Mouse (Mus musculus) myocyte (in vitro differentiated cells): ENCODE data around the gene 1110032A03Rik.

ENCODE experiments used
- E2F4 ChIP-seq: IDR thresholded peaks from one replicate; pipeline ENCODE4 v1.6.1; 2011; ENCODE audit warnings: mild to moderate bottlenecking, control low read depth, moderate library complexity; ENCODE audit not compliant: insufficient read depth
- MAX ChIP-seq: IDR thresholded peaks from one replicate; pipeline ENCODE4 v1.6.1; 2011; ENCODE audit warnings: low read depth, mild to moderate bottlenecking, control low read depth
- MYOD1 ChIP-seq, 3 experiments: IDR thresholded peaks; one replicate each; pipeline ENCODE4 v1.6.1; 2011; ENCODE audit warnings: control low read depth in 2 of 3, low read depth in 2 of 3, mild to moderate bottlenecking in 2 of 3, moderate library complexity in 1 of 3; ENCODE audit not compliant: insufficient read length in 2 of 3, control insufficient read depth in 1 of 3
- MYOG ChIP-seq, 3 experiments: IDR thresholded peaks; one replicate each; pipeline ENCODE4 v1.6.1; 2011; ENCODE audit warnings: control low read depth in 2 of 3, low read depth in 2 of 3, mild to moderate bottlenecking in 2 of 3; ENCODE audit not compliant: insufficient read length in 2 of 3, control insufficient read depth in 1 of 3, insufficient read depth in 1 of 3
- POLR2A ChIP-seq: IDR thresholded peaks from one replicate; pipeline ENCODE4 v1.6.1; 2011; ENCODE audit warnings: low read depth, mild to moderate bottlenecking, control low read depth, moderate library complexity; ENCODE audit not compliant: insufficient read length
- POLR2AphosphoS2 ChIP-seq: IDR thresholded peaks from one replicate; pipeline ENCODE4 v1.6.1; 2011; ENCODE audit warnings: low read depth, control low read depth; ENCODE audit not compliant: insufficient read length
- TCF12 ChIP-seq: IDR thresholded peaks from one replicate; pipeline ENCODE4 v1.6.1; 2011; ENCODE audit warnings: mild to moderate bottlenecking, control low read depth; ENCODE audit not compliant: poor library complexity, insufficient read depth, severe bottlenecking
- USF1 ChIP-seq: IDR thresholded peaks from one replicate; pipeline ENCODE4 v1.6.1; 2011; ENCODE audit warnings: low read depth, mild to moderate bottlenecking, control low read depth, moderate library complexity

GRCm38 (mm10) chr9:50818050-50818449 lies 42.7 kb upstream of the 1110032A03Rik start:
- no peak for TF ChIP-seq MAX
- TF ChIP-seq MYOG (IDR thresholded peaks at IDR 0.05; ENCODE audit: control insufficient read depth in 1 of 3, insufficient read depth in 1 of 3, insufficient read length in 2 of 3, low read depth in 2 of 3): no peak
- TF ChIP-seq POLR2A: no peak
- no peak for TF ChIP-seq E2F4
- TF ChIP-seq USF1: no peak
- no peak for TF ChIP-seq TCF12
- TF ChIP-seq MYOD1 (IDR thresholded peaks at IDR 0.05; ENCODE audit: control insufficient read depth in 1 of 3, insufficient read length in 2 of 3, low read depth in 2 of 3): no peak
- no peak for TF ChIP-seq POLR2AphosphoS2
